Mouse (Mus musculus) skeletal muscle tissue, adult 2 months (tissue): ENCODE measurements around the gene Leng1.

Experiments
- DNase-seq: peaks from one replicate; pipeline ENCODE4 v3.0.0-alpha.2; 2012; ENCODE audit warnings: low read depth, low spot score

Gene Leng1

DNA sequence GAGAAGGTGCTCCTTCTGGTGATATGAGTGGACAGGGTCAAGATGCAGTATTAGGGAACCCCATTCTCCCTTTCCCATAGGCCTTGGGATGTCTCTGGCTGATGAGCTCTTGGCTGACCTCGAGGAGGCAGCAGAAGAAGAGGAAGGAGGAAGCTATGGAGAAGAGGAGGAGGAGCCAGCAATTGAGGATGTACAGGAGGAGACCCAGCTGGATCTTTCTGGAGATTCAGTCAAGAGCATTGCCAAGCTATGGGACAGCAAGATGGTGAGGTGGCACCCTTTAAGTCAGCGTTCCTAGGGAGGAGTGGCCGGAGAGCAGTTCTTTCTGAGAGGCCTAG, 35.2 kb downstream of the Leng1 start:
- DNase-seq: no peak

DNA sequence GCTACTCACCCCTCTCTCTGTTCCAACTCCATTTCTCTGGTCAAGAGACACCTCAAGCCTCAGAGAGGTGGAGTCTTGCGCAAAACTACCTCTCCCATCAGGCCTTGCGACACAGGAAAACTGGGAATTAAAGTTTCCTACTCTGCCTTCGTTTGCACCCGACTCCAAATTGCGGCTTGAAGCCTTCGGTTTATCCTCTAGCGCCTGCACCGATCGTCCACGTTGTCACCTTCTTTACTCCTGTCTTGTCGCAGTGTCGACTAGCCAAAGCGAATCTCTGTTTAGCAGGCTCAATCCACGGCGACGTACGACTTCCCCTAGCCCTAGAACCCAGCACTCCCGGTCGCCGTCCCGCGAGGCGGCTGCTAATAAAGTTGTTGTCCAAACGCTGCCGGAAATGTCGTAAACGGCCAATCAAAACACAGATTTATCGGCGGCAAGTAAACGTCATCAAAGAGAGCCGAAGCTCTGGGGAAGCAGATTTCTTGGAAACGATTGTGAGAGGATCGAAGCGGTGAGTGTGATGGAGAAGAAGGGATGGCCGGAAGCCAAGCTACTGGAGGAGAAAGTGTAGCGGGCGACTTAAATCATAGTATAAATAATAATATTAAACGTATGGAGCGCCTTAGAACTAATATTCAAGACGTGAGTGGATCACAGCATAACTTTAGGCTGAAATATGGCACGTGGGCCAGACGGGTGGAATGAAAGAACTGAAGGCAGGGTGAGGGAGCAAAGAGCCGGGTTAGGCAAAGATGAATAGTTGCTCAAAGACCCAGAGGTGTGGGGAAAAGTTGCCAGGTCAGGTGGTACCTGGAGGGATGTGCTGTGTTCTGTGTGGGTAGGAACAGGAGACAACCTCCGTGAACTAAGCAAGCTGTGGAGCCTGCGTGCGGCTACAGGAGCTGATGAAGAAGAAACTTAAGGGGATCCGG, 35.8 kb downstream of the Leng1 start, which contains the start of the genes Tfpt and Prpf31:
Gene Tfpt, minus strand, starts transcription at position 387 of the 935 bp plus-strand sequence.
Gene Prpf31, plus strand, starts transcription at position 443 of the 935 bp plus-strand sequence.
- DNase-seq: peak; percentile 94

DNA sequence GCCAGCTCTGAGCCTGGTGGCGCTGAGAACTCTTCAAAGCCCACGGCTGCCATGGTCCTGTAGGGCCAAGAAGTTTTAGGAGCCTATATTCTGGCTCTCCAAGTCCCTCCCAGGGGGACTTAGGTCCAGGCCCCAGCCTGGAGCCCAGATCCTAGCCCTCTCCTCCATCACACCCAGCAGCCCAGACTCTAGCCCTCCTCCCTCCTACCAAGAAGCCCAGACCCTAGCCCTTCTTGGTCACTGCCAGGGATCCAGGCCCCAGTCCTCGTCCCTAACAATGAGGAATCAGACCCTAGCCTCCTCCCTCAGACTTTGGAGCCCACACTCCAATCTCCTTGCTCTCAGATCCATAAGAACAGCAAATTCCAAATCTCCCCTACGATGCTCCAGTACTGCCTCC, 36.6 kb downstream of the Leng1 start:
- no peak for DNase-seq

DNA sequence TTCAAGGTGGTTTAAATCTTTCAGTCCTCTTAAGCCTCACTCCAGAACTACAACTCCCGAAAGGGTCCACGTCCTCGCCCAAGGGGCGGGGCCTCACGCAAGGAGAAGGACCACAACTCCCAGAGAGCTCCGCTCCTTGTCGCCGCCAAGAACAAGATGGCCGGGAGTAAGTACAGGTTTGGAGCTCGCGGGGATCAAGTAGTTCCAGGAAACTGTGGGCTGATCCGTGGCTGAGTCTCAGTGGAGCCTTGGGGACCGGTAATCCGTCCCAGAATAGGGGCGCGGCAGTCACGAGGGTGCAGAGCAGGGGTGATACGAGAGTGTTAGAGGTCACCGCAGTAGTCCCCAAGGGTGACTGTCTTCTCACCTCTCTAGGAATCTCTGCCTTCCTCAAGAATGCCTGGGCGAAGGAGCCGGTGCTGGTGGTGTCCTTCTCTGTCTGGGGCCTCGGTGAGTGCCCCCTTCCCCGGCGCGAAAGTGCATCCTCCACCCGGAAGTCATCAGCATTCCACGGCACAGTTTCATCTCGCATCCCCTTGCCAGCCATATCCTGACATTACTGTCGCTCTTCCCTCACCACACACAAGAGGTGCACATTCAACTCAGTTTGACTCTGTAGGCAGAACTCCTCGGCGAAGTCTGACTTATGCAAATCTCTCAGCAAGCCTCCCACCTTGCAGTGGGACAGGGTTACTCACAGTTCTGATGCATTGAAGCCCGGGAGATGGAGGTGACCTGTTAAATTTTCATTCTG, 48.2 kb downstream of the Leng1 start, which contains the start of gene Ndufa3:
Gene Ndufa3, plus strand, starts transcription at position 132 of the 754 bp plus-strand sequence.
- DNase-seq: peak; percentile 87

DNA sequence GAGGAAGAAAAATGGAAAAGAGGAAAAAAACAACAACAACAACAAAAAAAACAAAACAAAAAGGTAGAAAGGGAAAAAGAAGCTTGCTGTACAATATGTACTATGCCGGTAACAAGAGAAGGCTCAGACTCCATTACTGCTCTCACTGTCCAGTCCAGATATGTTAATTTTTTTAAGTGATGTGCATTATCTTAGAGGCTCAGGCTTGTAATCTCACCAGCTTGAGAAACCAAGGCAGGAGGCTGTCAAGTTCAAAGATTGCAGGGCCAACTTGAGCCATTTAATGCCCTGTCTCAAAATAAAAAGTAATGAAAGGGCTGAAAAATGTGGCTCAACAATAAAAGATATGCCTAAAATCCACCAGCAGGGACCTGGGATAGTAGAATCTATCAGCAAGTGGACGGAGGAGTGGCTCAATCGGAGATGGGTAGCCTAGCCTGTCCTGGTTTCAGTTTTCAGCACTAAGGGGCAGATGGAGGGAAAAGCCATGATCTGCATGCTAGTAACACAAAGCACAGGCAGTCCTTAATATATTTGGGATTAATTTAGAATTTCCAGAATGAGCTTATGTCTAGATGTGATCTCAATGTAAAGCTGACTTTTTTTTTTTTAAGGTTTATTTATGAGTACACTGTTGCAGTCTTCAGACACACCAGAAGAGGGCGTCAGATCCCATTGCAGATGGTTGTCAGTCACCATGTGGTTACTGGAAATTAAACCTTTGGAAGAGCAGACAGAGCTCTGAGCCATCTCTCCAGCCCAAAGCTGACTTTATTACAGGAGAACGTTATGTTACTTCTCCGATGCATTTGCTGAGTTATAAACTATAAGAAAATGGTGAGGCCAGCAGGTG, 49.0 kb downstream of the Leng1 start:
- DNase-seq: no peak

DNA sequence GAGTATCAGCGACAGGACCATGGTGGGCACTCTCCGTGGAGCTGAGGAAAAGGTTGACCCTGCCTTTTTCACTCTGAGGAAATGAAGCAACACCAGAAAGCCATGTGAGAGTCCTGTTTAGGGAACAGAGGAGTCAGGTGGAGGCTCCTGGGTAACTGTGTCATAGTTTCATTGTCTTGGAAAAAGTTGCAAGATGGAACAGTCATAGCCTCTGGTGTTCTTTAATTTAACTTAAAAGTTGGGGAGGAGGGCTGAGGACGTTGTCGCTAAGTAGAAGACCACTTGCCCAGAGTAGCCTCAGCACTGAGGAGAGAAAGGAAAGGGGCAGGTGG, 49.6 kb downstream of the Leng1 start, which contains the start of gene Oscar:
Gene Oscar, minus strand, starts transcription at position 101 of the 332 bp plus-strand sequence.
- no peak for DNase-seq

DNA sequence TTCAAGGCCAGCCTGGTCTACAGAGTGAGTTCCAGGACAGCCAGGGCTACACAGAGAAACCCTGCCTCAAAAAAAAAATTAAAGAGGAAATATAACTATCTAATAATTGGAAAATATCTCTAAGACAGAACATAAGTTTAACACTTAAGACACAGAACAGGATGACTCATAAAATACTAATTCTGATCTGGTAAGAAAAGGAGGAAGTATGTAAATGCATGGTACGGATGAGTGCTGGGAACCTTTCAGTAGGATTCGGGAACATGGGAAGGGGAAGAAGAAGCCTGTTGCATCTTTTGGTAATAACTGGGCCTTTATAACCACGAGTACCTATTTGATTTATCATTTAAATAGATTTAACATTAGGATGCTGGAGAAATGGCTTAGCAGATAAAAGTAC, 51.6 kb downstream of the Leng1 start:
- no peak for DNase-seq

DNA sequence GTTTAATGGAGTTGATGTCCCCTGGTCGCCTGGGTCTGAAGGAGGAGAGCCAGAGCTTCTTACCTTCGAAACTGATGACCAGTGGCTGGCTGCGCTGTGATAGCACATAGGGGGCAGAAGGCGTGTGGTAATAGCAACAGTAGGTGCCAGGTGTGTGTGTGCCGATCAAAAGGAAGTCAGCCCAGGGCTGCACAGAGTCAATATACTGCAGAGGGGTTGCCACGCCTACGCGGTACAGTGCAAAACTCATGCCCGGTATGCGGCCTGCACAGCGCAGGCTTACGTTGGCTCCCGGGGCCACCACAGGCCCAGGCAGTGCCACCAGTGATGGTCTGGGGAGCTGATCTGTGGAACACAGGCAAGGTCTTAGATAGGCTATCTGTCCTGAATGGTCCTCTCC, 54.6 kb downstream of the Leng1 start:
- DNase-seq: no peak

DNA sequence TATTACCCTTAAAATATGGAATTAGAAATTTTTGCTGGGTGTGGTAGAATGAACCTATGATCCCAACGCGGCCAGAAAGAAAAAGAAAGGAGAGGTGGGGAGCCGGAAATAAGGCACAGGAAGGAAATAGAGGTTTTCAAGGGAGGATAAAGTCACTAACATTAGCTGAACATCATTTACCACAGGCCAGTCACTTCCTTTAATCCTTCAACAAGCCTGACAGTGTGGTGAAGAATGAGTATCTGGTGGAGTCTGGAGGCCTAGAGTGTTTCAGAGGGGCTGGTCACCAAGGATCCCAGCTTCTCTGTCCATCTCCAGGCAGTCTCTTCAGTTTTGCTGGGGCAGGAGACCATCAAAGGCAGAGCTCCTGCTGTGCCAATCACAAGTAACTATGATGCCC, 55.2 kb downstream of the Leng1 start:
- no peak for DNase-seq
